Mouse (Mus musculus) kidney, embryonic 14.5 days (tissue): ENCODE data around the gene Map7. TPM values are rescaled to one million over a fixed set of nuclear protein-coding genes. Genes with fewer than 3 reads are reported as not detected.
A peak's percentile ranks its signal among the peaks of the same experiment; 100 is the strongest.

ENCODE experiments used
- ATAC-seq: fragments of 200-750 bp; cut with Nextera tagmentation; 2 replicates; pipeline ENCODE4 v1.8.0; 2017; ENCODE audit warnings: moderate number of reproducible peaks, mild to moderate bottlenecking, moderate TSS enrichment, moderate library complexity; ENCODE audit not compliant: low FRiP score, low TSS enrichment
- H3K27ac ChIP-seq: fragments of 300-500 bp; sonication (generic); 2 replicates; pipeline ENCODE4 v1.5.1; 2014; ENCODE audit warnings: low read depth, mild to moderate bottlenecking, low read length, moderate library complexity, mixed read lengths
- H3K27me3 ChIP-seq: fragments of 300-500 bp; sonication (generic); 2 replicates; pipeline ENCODE4 v1.6.1; 2014; ENCODE audit warnings: mild to moderate bottlenecking, low read length; ENCODE audit not compliant: control insufficient read depth, insufficient read depth
- H3K36me3 ChIP-seq: fragments of 300-500 bp; sonication (generic); 2 replicates; pipeline ENCODE4 v1.6.1; 2014; ENCODE audit warnings: low read length, mixed read lengths; ENCODE audit not compliant: control insufficient read depth, insufficient read depth
- H3K4me1 ChIP-seq: fragments of 300-500 bp; sonication (generic); 2 replicates; pipeline ENCODE4 v1.6.1; 2014; ENCODE audit warnings: low read length, mixed read lengths; ENCODE audit not compliant: control insufficient read depth, insufficient read depth
- H3K4me2 ChIP-seq: fragments of 300-500 bp; sonication (generic); replicated peaks from 2 replicates; pipeline ENCODE4 v1.6.1; 2014; ENCODE audit warnings: low read depth, mild to moderate bottlenecking, low read length
- H3K4me3 ChIP-seq: fragments of 300-500 bp; sonication (generic); 2 replicates; pipeline ENCODE4 v1.5.1; 2014; ENCODE audit warnings: mild to moderate bottlenecking, low read length
- H3K9ac ChIP-seq: fragments of 300-500 bp; sonication (generic); 2 replicates; pipeline ENCODE4 v1.6.1; 2014; ENCODE audit warnings: low read depth, mild to moderate bottlenecking, low read length, moderate library complexity
- H3K9me3 ChIP-seq: fragments of 300-500 bp; sonication (generic); 2 replicates; pipeline ENCODE4 v1.6.1; 2016; ENCODE audit warnings: low read length; ENCODE audit not compliant: control insufficient read depth
- WGBS: fragments of 180-500 bp; shearing (Covaris S2); extraction: QIAGEN DNeasy Blood & Tissue Kit; methylation state at CpG from one replicate; pipeline ENCODE4 v1.1.7; 2014; 5-methylcytosine and 5-hydroxymethylcytosine counted together
- polyA plus RNA-seq: library from polyadenylated mRNA; unstranded; fragments of >200 nt; fragmentation: Nextera tagmentation; extraction: Ambion mirVana; gene quantifications from 2 replicates; pipeline ENCODE4 v1.2.1, GENCODE M21; 2014

Gene Map7
- polyA plus RNA-seq, 1 experiment from 2014 or later, result 19.6 TPM

- Histone ChIP-seq H3K9me3 (no peaks in the 10 kb centered on the region), H3K27me3 (no peaks in the 10 kb centered on the region), H3K9ac (no peak overlapping the region), H3K4me3 (no peak overlapping the region), H3K36me3 (peaks cover 3% of the 10 kb centered on the region; the same call in 1 of the 2 replicates), H3K4me1 (no peaks in the 10 kb centered on the region), H3K27ac (no peak overlapping the region), H3K4me2 (no peak overlapping the region)
- no peak; the same call in 1 of the 2 replicates for ATAC-seq
- WGBS, result 92% methylated on average over 5 of the region's 5 CpGs
Observed at GRCm38 (mm10) chr10:20272380-20272779, 124.1 kb downstream of the Map7 start.

- Histone ChIP-seq H3K9me3 (no peaks in the 10 kb centered on the region), H3K36me3 (peaks cover 3% of the 10 kb centered on the region; the same call in 1 of the 2 replicates), H3K9ac (no peak overlapping the region), H3K4me1 (no peaks in the 10 kb centered on the region), H3K27ac (no peak overlapping the region), H3K27me3 (no peaks in the 10 kb centered on the region), H3K4me2 (no peak overlapping the region), H3K4me3 (no peak overlapping the region)
- ATAC-seq, result peak; percentile 55; the same call in 1 of the 2 replicates
- 62% methylated on average over 15 of the region's 15 CpGs for WGBS
Observed at GRCm38 (mm10) chr10:20273278-20273677, 125.0 kb downstream of the Map7 start.

GRCm38 (mm10) chr10:20274022-20274421, 125.8 kb downstream of the Map7 start:
- Histone ChIP-seq H3K9ac (no peak overlapping the region), H3K4me1 (no peaks in the 10 kb centered on the region), H3K27me3 (no peaks in the 10 kb centered on the region), H3K36me3 (peaks cover 3% of the 10 kb centered on the region; the same call in 1 of the 2 replicates), H3K4me3 (no peak overlapping the region), H3K27ac (no peak overlapping the region), H3K9me3 (no peaks in the 10 kb centered on the region), H3K4me2 (no peak overlapping the region)
- 85% methylated on average over 9 of the region's 9 CpGs for WGBS
- ATAC-seq, result no peak

- Histone ChIP-seq H3K9ac (no peak overlapping the region), H3K9me3 (no peaks in the 10 kb centered on the region), H3K4me3 (no peak overlapping the region), H3K4me1 (no peaks in the 10 kb centered on the region; the same call in 1 of the 2 replicates), H3K27me3 (no peaks in the 10 kb centered on the region), H3K27ac (no peak overlapping the region), H3K4me2 (no peak overlapping the region), H3K36me3 (no peaks in the 10 kb centered on the region; the same call in 1 of the 2 replicates)
- ATAC-seq, result no peak
- WGBS, result 54% methylated on average over 2 of the region's 2 CpGs
Observed at GRCm38 (mm10) chr10:20281456-20281855, 133.2 kb downstream of the Map7 start.

GRCm38 (mm10) chr10:20285289-20285975, 137.2 kb downstream of the Map7 start:
- H3K9ac ChIP-seq, result no peak overlapping the region
- ATAC-seq, result peak; percentile 77; the same call in 1 of the 2 replicates
- H3K4me3 ChIP-seq, result no peak overlapping the region
- H3K9me3 ChIP-seq, result no peaks in the 10 kb centered on the region
- H3K36me3 ChIP-seq, result no peaks in the 10 kb centered on the region
- no peaks in the 10 kb centered on the region for H3K27me3 ChIP-seq
- WGBS, result 19% methylated on average over 10 of the region's 10 CpGs
- H3K4me2 ChIP-seq, result no peak overlapping the region
- H3K27ac ChIP-seq, result 0 out of 2 replicates have a peak overlapping the region, but pooled peaks have one; percentile 19
- peaks cover 3% of the 10 kb centered on the region for H3K4me1 ChIP-seq

GRCm38 (mm10) chr10:20285994-20286836, 137.9 kb downstream of the Map7 start:
- Histone ChIP-seq H3K4me1 (peaks cover 5% of the 10 kb centered on the region), H3K9ac (no peak overlapping the region), H3K4me2 (no peak overlapping the region; the same call in 1 of the 2 replicates), H3K9me3 (no peaks in the 10 kb centered on the region), H3K36me3 (no peaks in the 10 kb centered on the region), H3K27me3 (no peaks in the 10 kb centered on the region), H3K4me3 (no peak overlapping the region), H3K27ac (0 out of 2 replicates have a peak overlapping the region, but pooled peaks have one; percentile 19)
- 37% methylated on average over 15 of the region's 15 CpGs for WGBS
- ATAC-seq, result 0 out of 2 replicates have a peak, but pooled peaks have one; percentile 36

GRCm38 (mm10) chr10:20287369-20287768, 139.1 kb downstream of the Map7 start:
- H3K9ac ChIP-seq, result no peak overlapping the region
- H3K4me1 ChIP-seq, result peaks cover 5% of the 10 kb centered on the region
- H3K27ac ChIP-seq, result no peak overlapping the region
- no peak overlapping the region for H3K4me2 ChIP-seq
- no peak overlapping the region for H3K4me3 ChIP-seq
- no peaks in the 10 kb centered on the region for H3K27me3 ChIP-seq
- no peaks in the 10 kb centered on the region for H3K36me3 ChIP-seq
- 53% methylated on average over 6 of the region's 6 CpGs for WGBS
- no peak for ATAC-seq
- no peaks in the 10 kb centered on the region for H3K9me3 ChIP-seq

GRCm38 (mm10) chr10:20290467-20290883, 142.2 kb downstream of the Map7 start:
- Histone ChIP-seq H3K27me3 (no peaks in the 10 kb centered on the region), H3K27ac (no peak overlapping the region), H3K4me1 (peaks cover 5% of the 10 kb centered on the region), H3K4me2 (peak overlapping the region; percentile 40), H3K36me3 (no peaks in the 10 kb centered on the region), H3K4me3 (peak overlapping the region; percentile 16; the same call in 1 of the 2 replicates), H3K9me3 (no peaks in the 10 kb centered on the region), H3K9ac (peak overlapping the region; percentile 31; the same call in 1 of the 2 replicates)
- whole genome bisulfite sequencing, result 20% methylated on average over 11 of the region's 11 CpGs
- ATAC-seq, result peak; percentile 59; the same call in 1 of the 2 replicates
